Mouse (Mus musculus): ENCODE measurements around the gene Hspa4l.
A peak's percentile ranks its signal among the peaks of the same experiment; 100 is the strongest.

Gene Hspa4l

DNA sequence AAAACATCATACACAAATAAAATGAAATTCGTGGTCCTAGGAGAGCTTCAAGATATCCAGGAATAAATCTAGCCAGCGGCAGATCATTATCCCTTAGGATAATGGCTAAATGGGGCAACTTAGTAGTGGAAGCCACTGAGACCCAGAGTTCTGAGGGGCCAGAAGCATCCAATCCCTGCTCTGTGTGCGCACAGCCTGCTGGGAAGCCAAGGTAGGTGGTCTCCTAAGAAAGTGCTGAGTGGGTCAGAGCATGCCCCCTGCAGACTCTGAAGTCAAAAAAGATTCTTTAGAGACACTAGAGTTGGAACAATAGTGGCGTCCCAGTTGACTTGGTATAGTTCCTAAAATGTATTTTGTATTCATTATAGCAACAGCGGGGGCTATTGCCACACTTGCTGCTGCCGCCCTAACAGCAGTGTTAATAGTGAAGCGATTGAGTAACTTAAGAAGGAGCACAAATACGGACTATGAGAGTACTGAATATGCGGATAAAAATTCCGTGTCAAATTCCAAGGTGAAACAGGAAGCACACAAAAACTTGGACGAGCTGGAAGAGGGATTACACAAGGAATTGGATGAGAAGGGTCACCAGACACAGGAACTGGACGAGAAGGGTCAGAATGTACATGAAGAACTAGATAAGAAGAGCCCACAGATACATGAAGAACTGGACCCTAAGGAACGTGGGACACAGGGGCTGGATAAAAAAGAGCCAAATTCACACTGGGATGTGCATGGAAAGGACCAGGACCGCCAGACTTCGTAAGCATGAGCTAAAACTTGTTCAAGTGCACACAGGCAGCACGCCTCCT, at the start of gene Hspa4l:
TSS of gene Hspa4l (plus strand) at position 472 of the 812 bp plus-strand sequence.
- DNase-seq (ENCODE audit: low spot score in 2 of 2), result no peak

GRCm38 (mm10) chr3:40695162-40695561, 49.1 kb upstream of the Hspa4l start:
- DNase-seq (ENCODE audit: low spot score in 2 of 2), result no peak

- no peak for DNase-seq (ENCODE audit: low spot score in 2 of 2)
Measured at GRCm38 (mm10) chr3:40698834-40699233, 45.5 kb upstream of the Hspa4l start.

DNA sequence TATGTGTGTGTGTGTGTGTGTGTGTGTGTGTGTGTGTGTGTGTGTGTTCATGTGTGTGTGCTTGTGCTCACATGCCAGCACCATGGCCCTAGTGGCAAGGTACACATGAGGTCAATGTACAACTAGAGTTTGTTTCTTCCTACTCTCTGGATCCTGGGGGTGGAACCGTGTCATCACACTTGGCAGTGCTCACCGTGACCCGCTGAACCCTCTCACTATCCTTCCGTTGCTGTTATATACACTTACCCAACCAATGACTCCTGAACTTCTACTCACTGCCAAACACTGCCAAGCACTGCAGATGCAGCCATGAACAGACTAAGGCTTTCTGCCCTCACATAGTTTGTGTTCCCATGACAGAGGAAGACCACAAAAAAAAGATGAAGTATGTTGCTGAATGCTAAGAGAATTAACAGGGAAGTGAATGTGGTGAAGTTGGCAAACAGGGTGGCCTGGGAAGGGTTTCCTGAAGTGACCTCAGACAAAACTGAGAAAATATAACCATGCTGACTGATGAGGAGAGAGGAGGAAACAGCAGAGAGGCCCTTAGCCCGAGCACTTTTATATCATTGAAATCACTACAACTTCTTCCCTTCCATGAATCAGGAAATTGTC, 39.4 kb upstream of the Hspa4l start:
- no peak for DNase-seq (ENCODE audit: low spot score in 2 of 2)

DNA sequence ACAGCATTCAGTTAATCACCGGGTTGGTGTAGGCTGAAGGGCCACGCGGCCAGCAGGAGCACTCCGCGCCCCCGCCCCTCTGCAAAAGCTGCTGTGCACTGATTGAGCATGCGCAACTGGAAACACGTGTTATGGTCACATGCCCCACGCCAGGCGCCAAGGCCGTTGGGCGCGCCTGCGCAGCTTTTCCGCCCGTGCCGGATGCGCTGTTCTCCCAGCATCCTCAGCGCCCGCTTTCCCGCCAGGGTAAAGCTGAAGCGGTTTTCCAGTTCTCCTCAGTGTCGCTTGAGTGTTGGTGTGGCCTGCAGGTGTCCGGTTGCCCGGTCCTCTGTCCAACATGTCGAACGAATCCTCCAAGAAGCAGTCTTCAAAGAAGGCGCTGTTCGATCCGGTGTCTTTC, 35.6 kb upstream of the Hspa4l start, which contains the start of gene Slc25a31:
TSS of gene Slc25a31 (plus strand) at position 201 of the 400 bp plus-strand sequence.
- no peak for DNase-seq (ENCODE audit: low spot score in 2 of 2)

DNA sequence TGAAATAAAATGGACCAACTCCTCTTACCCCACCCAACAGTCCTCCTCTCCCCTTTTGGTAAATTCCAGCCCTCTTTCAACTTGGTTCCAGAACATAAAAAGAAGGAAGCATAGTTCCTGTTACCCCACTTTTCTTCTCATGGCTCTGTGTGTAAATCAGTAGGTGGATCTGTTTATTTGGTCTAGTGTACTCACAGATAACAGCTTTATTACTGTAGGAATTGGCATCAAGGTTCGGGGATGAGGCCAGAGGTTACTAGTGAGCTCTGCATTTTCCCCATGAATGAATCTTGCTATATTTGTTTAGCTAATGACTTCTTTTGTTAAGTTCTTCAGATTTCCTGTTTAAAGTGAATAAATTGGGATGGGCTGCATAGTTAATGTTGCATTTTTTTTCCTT, 28.2 kb upstream of the Hspa4l start:
- no peak for DNase-seq (ENCODE audit: low spot score in 2 of 2)

GRCm38 (mm10) chr3:40719022-40719421, 25.3 kb upstream of the Hspa4l start:
- DNase-seq (ENCODE audit: low spot score in 2 of 2), result no peak

- DNase-seq (ENCODE audit: low spot score in 2 of 2), result no peak
Measured at GRCm38 (mm10) chr3:40738381-40738912, 5.8 kb upstream of the Hspa4l start.

DNA sequence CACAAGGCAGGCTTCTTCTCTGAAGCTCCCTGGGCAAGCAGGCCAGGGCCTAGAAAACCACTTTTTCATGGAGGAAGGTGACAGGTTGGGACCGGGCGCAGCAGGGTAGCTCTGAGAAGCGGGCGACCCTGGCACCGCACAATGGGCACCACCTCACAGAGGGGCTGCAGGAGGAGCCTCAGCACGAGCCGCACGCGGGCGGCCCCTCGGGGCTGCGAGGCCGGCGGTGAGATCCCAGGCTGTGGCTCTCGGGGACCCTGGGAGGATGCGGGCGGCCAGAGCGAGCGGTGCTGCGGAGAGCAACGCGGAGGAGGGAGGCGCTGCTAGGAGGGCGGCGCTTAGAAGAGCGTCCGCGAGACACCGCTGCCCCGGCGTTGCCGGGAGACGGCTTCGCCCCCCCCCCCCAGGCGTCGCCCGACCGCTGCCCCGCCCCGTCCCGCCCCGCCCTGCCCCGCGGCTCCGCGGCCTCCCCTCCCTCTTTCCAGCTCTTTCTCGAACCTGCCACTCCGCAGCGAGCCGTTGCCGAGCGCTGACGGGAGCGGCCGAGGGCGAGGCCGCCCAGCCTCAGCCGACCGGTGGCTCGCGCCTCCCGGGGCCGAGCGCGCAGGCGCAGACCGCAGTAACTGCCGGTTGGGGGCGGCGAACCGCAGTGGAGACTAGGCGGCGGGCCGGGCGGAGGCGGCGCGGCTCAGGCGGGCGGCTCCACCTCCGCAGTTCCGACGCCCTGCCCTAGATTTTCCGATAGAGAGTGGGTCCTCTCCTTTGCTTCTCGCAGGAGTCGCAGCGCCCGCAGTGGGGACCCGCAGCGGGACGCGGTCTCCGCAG, 753 bp downstream of the Hspa4l start:
- DNase-seq (ENCODE audit: low spot score in 2 of 2), result peak; percentile 83 to 90

GRCm38 (mm10) chr3:40745661-40746547, 1.6 kb downstream of the Hspa4l start:
- no peak for DNase-seq (ENCODE audit: low spot score in 2 of 2)

GRCm38 (mm10) chr3:40760746-40761145, 16.5 kb downstream of the Hspa4l start:
- DNase-seq (ENCODE audit: low spot score in 2 of 2), result no peak

- no peak for DNase-seq (ENCODE audit: low spot score in 2 of 2)
Measured at GRCm38 (mm10) chr3:40761312-40761711, 17.0 kb downstream of the Hspa4l start.

DNA sequence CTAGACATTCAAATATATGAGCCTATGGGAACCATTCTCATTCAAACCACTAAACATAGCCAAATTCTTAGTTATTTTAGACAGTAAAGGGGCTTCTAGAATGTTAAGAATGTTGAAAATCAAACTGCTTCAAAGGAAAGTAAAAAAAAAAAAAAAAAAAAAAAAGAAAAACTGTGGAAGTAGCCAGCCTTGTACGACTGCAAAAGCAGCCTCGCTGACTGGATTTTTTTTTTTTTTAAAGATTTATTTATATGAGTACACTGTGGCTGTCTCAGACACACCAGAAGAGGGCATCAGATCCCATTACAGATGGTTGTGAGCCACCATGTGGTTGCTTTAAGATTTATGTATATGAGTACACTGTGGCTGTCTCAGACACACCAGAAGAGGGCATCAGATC, 49.5 kb downstream of the Hspa4l start:
- DNase-seq (ENCODE audit: low spot score in 2 of 2), result no peak

GRCm38 (mm10) chr3:40798054-40798453, 53.8 kb downstream of the Hspa4l start:
- no peak for DNase-seq (ENCODE audit: low spot score in 2 of 2)

GRCm38 (mm10) chr3:40798500-40798899, 54.2 kb downstream of the Hspa4l start:
- peak; percentile 19 to 24 for DNase-seq (ENCODE audit: low spot score in 2 of 2)

GRCm38 (mm10) chr3:40799530-40800372, 55.5 kb downstream of the Hspa4l start, which contains the start of gene Plk4:
TSS of gene Plk4 (plus strand) at chr3:40800019.
- peak; percentile 90 to 96 for DNase-seq (ENCODE audit: low spot score in 2 of 2)

GRCm38 (mm10) chr3:40800373-40800823, 56.1 kb downstream of the Hspa4l start:
- DNase-seq (ENCODE audit: low spot score in 2 of 2), result peak; percentile 26 to 41

GRCm38 (mm10) chr3:40806871-40807270, 62.6 kb downstream of the Hspa4l start:
- DNase-seq (ENCODE audit: low spot score in 2 of 2), result no peak

GRCm38 (mm10) chr3:40808686-40809085, 64.4 kb downstream of the Hspa4l start:
- DNase-seq (ENCODE audit: low spot score in 2 of 2), result no peak

DNA sequence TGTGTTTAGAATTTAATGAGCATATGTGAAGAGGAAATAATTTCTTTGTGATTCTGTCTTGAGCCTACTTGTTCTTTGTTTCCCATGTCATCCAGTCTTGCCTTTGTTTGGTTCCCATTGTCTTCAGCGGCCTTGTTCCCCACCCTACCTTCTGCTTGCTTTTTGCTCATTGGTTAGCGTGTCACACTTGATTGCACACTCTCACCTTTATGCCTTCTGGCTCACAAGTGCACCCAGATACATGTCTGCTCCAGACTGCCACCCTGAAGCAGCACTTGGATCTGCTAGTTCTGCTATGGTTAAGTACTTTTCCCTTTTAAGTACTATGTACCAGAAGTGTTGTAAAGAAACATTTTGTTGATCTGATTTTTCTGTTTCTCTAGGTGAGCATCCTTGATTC, 65.6 kb downstream of the Hspa4l start:
- DNase-seq (ENCODE audit: low spot score in 2 of 2), result no peak

Measured in frontal cortex, postnatal 10 days (tissue).